Mouse (Mus musculus) lung, embryonic 16.5 days (tissue): Measurements from ENCODE around the gene Lhx6. TPM values are rescaled to one million over a fixed set of nuclear protein-coding genes. Genes with fewer than 3 reads are reported as not detected.

Experiments used
- ATAC-seq: fragments of 200-750 bp; cut with Nextera tagmentation; 2 replicates; pipeline ENCODE4 v1.8.0; 2017; ENCODE audit warnings: low read depth, mild to moderate bottlenecking, moderate library complexity
- H3K27ac ChIP-seq: fragments of 300-500 bp; sonication (generic); 2 replicates; pipeline ENCODE4 v1.5.1; 2014; ENCODE audit warnings: mild to moderate bottlenecking, control low read depth, low read length
- H3K27me3 ChIP-seq: fragments of 300-500 bp; sonication (generic); 2 replicates; pipeline ENCODE4 v1.6.1; 2014; ENCODE audit warnings: low read depth, low read length, mixed read lengths; ENCODE audit not compliant: control insufficient read depth, insufficient read depth
- H3K36me3 ChIP-seq: fragments of 300-500 bp; sonication (generic); 2 replicates; pipeline ENCODE4 v1.6.1; 2014; ENCODE audit warnings: low read length; ENCODE audit not compliant: control insufficient read depth, insufficient read depth
- H3K4me1 ChIP-seq: fragments of 300-500 bp; sonication (generic); replicated peaks from 2 replicates; pipeline ENCODE4 v1.6.1; 2014; ENCODE audit warnings: low read length, mixed read lengths; ENCODE audit not compliant: control insufficient read depth, insufficient read depth
- H3K4me2 ChIP-seq: fragments of 300-500 bp; sonication (generic); 2 replicates; pipeline ENCODE4 v1.6.1; 2014; ENCODE audit warnings: low read depth, low read length, control low read depth
- H3K4me3 ChIP-seq: fragments of 300-500 bp; sonication (generic); 2 replicates; pipeline ENCODE4 v1.5.1; 2014; ENCODE audit warnings: mild to moderate bottlenecking, low read length, control low read depth
- H3K9ac ChIP-seq: fragments of 300-500 bp; sonication (generic); 2 replicates; pipeline ENCODE4 v1.6.1; 2014; ENCODE audit warnings: low read length, control low read depth
- H3K9me3 ChIP-seq: fragments of 300-500 bp; sonication (generic); 2 replicates; pipeline ENCODE4 v1.6.1; 2016; ENCODE audit warnings: low read length; ENCODE audit not compliant: control insufficient read depth
- WGBS: fragments of 180-500 bp; shearing (Covaris S2); extraction: QIAGEN DNeasy Blood & Tissue Kit; methylation state at CpG from one replicate; pipeline ENCODE4 v1.1.7; 2014; 5-methylcytosine and 5-hydroxymethylcytosine counted together
- polyA plus RNA-seq: library from polyadenylated mRNA; unstranded; fragments of >200 nt; fragmentation: Nextera tagmentation; extraction: Ambion mirVana; gene quantifications from 2 replicates; pipeline ENCODE4 v1.2.1, GENCODE M21; 2015

The Lhx6 gene
- polyA plus RNA-seq, 1 experiment from 2014 or later, result 4.7 TPM

DNA sequence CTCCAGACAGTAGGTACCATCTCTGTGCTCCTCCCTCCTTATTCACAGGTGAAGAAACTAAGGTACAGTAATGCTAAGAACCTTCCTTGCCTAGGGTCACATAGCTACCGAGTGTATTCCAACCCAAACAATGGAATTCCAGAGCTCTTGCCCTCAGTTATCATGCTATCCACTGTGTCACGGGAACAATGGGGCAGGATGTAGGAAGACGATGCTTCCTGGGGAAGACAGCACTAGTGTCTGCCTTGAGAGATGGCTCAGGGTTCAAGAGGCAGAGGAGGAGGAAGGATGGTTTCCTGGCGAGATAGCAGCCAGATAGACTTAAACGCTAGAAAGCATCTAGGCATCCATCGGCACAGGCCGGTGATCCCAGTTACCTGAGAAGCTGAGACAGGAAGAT lies 72.3 kb downstream of the Lhx6 start:
- no peaks in the 10 kb centered on the region for H3K9me3 ChIP-seq
- WGBS, result 66% methylated on average over 7 of the region's 7 CpGs
- H3K4me2 ChIP-seq, result no peak overlapping the region
- no peak overlapping the region for H3K9ac ChIP-seq
- no peak overlapping the region for H3K27ac ChIP-seq
- H3K36me3 ChIP-seq, result peaks cover 7% of the 10 kb centered on the region
- H3K27me3 ChIP-seq, result no peaks in the 10 kb centered on the region
- ATAC-seq, result peak; percentile 56; the same call in 1 of the 2 replicates
- H3K4me1 ChIP-seq, result peaks cover 2% of the 10 kb centered on the region; the same call in 1 of the 2 replicates
- H3K4me3 ChIP-seq, result no peak overlapping the region

Other genes starting within 250 kb of the Lhx6 start
- gene Ttll11, start 125.5 kb downstream of the Lhx6 start, polyA plus RNA-seq, result 0.55 and 0.60 TPM in 2 replicates
- 239 and 249 TPM in 2 replicates for gene Ndufa8, start 56.0 kb downstream of the Lhx6 start, polyA plus RNA-seq
- gene Morn5, start 56.0 kb downstream of the Lhx6 start, polyA plus RNA-seq, result 9.6 and 11.1 TPM in 2 replicates
- 30.3 TPM in 2 replicates for gene Mrrf, start 31.0 kb upstream of the Lhx6 start, polyA plus RNA-seq
- gene Rbm18, start 31.4 kb upstream of the Lhx6 start, polyA plus RNA-seq, result 73.5 and 75.4 TPM in 2 replicates
- 76.1 and 83.5 TPM in 2 replicates for gene Ptgs1, start 125.0 kb upstream of the Lhx6 start, polyA plus RNA-seq